Mouse (Mus musculus): ENCODE measurements around the gene Dner.

Dner gene

GRCm38 (mm10) chr1:84436281-84436680 is 259.7 kb downstream of the Dner start:
- no peak for DNase-seq

- DNase-seq = no peak
These were observed 262.6 kb downstream of the Dner start for GRCm38 (mm10) chr1:84433291-84433980.

GRCm38 (mm10) chr1:84432311-84432710 is 263.7 kb downstream of the Dner start:
- DNase-seq = no peak

- no peak for DNase-seq
These were observed 267.7 kb downstream of the Dner start for GRCm38 (mm10) chr1:84428331-84428730.

DNA sequence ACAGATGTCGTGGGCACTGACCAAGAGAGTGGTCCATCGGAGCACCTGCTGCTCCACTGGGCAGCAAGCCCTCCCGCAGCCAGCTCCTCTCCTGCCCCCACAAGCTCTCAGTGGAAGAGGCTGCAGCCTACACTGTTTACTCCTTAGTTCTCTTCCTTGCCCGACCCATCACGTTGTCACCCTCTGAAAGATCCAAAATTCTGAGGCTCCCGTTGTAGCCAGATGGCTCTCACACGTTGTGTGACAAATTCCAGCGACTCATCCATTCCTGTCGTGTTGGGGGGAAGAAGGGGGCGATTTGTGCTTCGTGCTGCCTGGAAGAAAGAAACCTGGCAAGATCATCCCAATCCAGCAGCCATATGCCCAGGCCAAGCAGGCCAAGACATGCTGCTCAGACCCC is 268.3 kb downstream of the Dner start:
- no peak for DNase-seq

DNA sequence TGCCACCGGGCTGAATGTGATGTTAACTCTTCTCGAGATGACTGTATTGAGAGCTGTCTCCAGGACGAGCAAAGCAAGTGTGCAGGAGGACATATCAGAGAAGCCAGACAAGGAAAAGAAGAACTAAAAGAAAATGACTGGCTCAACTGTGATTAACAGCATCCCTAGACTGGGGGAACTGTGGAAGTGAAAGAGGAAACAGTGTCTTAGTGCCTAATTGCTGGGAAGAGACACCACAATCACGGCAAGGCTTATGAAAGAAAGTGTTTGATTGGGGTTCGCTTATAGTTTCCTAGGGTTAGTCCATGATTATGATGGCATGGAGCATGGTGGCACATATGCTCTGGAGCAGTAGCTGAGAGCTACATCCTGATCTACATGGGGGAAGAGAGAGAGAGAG is 269.3 kb downstream of the Dner start:
- DNase-seq = no peak

DNA sequence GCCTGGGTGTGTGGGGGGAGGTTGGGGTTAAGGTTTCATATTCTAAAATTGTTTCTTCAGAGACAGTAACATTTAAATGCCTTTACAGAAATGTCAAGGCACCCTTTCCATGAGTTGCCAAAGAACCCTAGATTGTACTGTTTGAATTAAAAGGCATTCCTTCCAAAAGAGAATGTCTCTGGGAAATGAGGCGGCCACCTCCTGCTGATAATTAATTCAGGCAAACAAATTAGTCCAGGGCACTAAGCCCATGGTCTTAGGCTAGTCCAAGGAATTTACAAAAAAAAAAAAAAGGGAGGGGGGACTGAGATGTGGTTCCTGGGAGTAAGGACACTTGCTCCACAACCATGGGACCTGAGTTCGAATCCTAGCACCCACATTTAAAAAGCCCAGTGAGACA is 273.1 kb downstream of the Dner start:
- DNase-seq = no peak

DNA sequence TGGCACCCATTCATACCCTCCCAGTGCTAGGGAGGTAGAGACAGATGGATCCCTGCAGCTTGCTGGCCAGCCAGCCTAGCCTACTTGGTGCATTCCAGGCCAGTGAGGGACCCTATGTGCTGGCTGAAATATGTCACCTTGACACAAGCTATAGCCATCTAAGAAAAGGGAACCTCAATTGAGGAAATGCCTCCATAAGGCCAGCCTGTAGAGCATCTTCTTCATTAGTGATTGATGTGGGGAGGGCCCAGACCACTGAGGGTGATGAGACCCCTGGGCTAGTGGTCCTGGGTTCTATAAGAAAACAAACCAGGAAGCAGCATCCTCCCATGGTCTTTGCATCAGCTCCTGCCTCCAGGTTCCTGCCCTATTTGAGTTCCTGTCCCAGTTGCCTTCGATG is 274.2 kb downstream of the Dner start:
- no peak for DNase-seq

GRCm38 (mm10) chr1:84419416-84419815 is 276.6 kb downstream of the Dner start:
- no peak for DNase-seq

DNA sequence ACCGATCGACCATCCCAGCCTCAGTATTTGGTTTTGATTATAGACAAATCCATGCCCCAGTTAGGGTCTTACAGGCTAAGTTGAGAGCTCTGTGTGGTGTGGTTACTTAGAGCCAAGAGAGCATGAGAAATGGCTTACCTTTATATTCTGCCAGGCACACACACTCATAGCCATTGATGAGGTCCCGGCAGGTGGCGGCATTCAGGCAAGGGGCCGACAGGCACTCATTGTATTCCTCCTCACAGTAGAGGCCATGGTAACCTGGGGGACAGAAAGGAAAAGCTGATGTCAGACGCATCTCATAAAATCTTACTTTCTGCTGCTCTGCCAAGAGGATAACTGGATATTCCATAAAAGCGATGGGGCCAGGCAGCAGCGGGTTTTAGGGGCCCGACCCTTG is 277.5 kb downstream of the Dner start:
- DNase-seq = no peak

- no peak for DNase-seq
These were observed 278.2 kb downstream of the Dner start for GRCm38 (mm10) chr1:84417761-84418238.

- DNase-seq = no peak
These were observed 278.7 kb downstream of the Dner start for GRCm38 (mm10) chr1:84417276-84417675.

DNA sequence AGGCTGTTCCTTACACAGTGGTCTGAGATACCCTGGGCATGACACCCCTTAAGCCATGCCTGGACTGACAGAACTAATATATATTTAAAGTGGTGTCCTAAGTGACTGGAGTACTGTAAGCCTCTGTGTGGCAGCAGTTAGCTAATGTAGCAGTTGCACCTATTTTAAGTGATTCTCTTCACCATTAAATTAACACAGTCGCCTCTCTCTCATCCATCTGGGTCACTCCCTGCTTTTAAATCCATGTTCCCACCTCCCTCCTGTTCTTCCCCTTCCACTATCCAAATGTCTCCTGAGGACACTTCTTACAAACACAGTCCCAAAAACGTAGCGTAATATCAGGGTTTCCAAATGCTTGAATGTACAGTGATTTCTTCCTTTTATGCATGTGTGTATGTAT is 281.6 kb downstream of the Dner start:
- DNase-seq = no peak

GRCm38 (mm10) chr1:84409514-84409913 is 286.5 kb downstream of the Dner start:
- DNase-seq = no peak

GRCm38 (mm10) chr1:84408873-84409272 is 287.1 kb downstream of the Dner start:
- no peak for DNase-seq

DNA sequence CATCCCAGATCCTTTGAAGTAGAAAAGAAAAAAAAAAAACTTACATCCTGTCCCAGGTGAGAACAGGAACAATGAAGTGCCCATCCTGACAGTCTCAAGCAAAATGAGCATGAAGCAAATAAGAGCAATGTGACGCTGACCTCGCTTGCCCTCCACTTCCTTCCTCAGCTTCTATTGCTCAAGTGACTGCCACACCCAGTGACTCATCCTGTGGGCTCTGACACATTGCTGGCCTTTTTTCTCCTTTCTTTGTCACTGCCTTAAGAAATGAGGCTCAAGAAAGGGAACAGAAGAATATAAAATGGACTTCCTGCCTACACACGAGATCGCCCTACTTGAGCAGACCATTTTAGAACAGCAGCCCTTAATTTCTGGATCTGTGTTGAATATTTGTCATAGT is 289.1 kb downstream of the Dner start:
- no peak for DNase-seq

DNA sequence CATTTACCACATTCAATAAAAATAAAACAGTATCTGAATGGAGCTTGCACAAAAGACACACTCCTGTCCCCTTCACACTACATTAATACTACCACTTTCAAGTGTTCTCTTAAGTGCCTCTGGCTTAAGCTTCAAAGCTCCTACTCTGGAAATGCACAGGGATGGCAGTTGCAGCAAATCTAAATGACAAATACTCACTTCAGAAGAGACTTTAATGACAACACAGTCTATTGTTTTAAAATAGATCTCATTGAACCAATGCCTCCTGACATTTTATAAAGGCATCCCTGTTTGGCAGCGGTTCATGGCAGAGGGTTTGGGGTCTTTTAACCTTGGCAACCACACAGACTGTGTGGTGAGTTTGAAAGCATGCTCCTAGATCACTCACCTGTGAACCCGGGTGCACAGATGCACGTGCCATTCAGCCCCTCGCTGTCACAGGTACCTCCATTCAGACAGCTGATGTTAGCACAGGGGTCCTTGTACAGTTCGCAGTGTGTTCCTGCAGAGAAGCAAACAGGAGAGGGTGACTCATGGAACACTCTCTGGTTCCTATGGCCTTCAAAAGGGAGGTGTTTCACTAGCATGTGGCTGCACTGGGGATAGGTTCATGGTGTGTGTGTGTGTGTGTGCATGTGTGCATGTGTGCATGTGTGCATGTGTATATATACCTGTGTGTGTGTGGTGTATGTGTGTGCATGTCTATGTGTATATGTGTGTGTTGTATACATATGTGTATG is 290.3 kb downstream of the Dner start:
- DNase-seq = no peak

DNA sequence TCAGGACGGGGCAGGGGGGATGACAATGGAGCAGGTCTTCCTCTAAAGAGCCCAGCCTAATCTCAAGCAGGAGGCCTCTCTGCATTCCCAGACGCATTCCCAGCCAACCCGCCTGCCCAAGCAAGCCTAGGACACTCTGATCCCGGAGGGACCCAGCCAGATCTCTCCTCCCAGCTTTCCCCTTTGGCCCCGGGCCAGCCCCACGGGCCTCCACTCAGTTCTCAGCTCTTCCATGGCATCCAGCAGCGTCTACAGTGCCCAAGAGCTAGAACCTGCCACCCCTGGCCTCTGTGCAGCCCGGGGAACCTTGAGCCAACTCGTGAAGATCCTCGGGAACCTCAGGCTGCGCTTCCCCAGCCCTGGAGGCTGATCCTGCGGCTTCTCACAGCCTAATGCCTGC is 291.1 kb downstream of the Dner start:
- DNase-seq = no peak

DNA sequence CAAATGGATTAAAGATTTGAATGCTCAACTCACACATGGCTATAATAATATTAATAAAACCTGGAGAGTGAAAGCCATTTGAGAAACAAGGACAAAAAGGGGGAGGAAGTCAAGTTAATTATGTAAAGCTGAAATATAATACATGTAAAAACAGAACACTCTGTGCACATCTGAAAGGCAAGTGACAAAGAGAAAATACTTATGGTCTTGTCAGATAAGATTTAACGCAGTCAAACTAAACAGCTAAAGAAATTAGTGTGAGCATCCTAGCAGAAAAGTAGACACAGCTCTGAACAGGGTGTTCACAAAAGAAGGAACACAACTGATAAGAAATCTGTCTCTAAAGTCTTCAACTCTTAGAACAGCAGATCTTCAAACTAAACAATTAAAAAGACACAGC is 293.9 kb downstream of the Dner start:
- DNase-seq = no peak

DNA sequence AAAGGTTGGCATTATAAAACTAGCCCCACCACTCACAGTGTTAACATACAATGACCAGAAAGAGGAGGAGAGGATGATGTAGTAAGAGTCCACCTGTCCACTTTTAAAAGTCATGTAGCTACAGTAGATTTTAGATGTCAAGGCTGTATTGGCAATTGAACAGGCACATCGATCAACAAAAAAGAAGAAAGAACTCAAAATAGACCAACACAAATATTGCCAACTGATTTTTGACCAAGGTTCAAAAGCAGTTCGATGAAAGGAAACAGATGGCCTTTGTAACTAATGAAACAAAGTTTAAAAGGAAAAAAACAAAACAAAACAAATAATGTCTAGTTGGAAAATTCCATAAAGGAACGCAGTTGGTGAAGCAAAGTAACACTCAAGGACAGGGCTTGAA is 296.4 kb downstream of the Dner start:
- DNase-seq = no peak

DNA sequence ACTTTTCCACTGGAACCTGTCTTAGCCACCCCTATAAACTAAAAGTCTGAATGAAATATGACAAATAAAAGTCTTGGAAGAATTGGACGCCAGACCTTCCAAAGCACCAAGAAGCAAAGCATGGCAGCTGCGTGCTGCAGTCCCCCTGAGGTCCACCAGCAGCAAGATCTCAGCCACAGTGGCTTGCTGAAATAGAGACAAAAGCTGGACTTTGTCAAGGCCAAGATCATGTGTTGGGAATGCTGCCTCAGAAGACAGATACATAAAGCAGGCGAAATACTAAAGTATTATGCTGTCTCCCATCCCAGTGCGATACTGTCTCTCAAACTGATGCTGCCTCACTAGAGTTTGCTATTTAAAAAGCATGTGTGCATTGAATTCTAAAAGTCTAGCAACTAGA is 296.9 kb downstream of the Dner start:
- no peak for DNase-seq

DNA sequence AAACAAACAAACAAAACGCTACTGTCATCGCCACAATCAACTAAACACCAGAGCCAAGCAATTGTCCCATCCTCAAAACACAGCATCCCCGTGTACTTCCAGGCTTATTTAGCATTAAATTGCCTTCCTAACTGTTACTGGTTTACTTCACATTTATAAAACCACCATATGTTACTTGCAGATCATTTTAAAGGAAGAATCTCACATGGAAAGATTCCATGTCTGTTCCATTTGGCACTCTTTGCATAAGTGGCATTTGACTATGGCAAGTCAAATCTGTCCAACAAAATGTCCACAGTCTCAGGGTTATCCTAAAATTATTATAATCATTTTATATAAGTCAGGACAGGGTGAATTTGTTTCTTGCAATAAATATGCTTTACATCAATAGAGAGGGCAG is 299.2 kb downstream of the Dner start:
- DNase-seq = no peak

DNA sequence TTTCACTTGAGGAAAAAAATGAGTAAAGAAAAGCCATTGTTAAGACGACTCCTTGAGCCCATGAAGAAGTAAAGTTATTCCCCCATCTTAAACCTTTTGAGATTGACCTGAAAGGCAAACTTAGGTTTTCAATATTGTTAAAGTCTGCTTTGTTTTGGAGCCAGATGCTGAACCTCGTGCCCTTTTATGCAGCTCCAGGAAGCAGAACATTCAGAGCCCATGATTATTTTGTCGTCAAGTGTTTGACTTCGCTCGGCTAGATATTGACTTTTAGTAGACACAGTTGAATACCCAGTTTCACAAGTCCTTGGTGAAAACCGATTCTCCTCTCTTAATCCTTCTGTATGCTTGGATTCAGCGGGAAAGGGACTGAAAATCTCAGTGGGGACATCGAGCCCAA is 300.1 kb downstream of the Dner start:
- no peak for DNase-seq

- no peak for DNase-seq
These were observed 305.1 kb downstream of the Dner start for GRCm38 (mm10) chr1:84390961-84391360.

- DNase-seq = no peak
These were observed 308.4 kb downstream of the Dner start for GRCm38 (mm10) chr1:84387616-84388015.

Data from thymus, postnatal 4 days (tissue).